Mouse (Mus musculus) limb, embryonic 13.5 days (tissue): ENCODE measurements around the gene Fkbp3. TPM values are rescaled to one million over a fixed set of nuclear protein-coding genes. Genes with fewer than 3 reads are reported as not detected.
"Not testable (repeated sequence)": the region's sequence is repeated elsewhere in the genome, so short reads cannot be mapped to it uniquely, and the experiment has no call there.

ENCODE experiments used
- ATAC-seq: fragments of 200-750 bp; cut with Nextera tagmentation; 2 replicates; pipeline ENCODE4 v1.8.0; 2017; ENCODE audit warnings: low read depth, moderate number of reproducible peaks, moderate TSS enrichment; ENCODE audit not compliant: low FRiP score
- H3K27ac ChIP-seq: fragments of 300-500 bp; sonication (generic); 2 replicates; pipeline ENCODE4 v1.5.1; 2015; ENCODE audit warnings: inconsistent platforms, mild to moderate bottlenecking, moderate library complexity
- H3K27me3 ChIP-seq: fragments of 300-500 bp; sonication (generic); 2 replicates; pipeline ENCODE4 v1.6.1; 2015; ENCODE audit warnings: mild to moderate bottlenecking, inconsistent platforms
- H3K36me3 ChIP-seq: fragments of 300-500 bp; sonication (generic); 2 replicates; pipeline ENCODE4 v1.6.1; 2015; ENCODE audit warnings: inconsistent platforms, mild to moderate bottlenecking, moderate library complexity
- H3K4me1 ChIP-seq: fragments of 300-500 bp; sonication (generic); 2 replicates; pipeline ENCODE4 v1.6.1; 2015; ENCODE audit warnings: inconsistent platforms
- H3K4me2 ChIP-seq: fragments of 300-500 bp; sonication (generic); replicated peaks from 2 replicates; pipeline ENCODE4 v1.6.1; 2015; ENCODE audit warnings: inconsistent platforms, mild to moderate bottlenecking, moderate library complexity
- H3K4me3 ChIP-seq: fragments of 300-500 bp; sonication (generic); 2 replicates; pipeline ENCODE4 v1.5.1; 2015; ENCODE audit warnings: moderate library complexity, mild to moderate bottlenecking, inconsistent platforms
- H3K9ac ChIP-seq: fragments of 300-500 bp; sonication (generic); 2 replicates; pipeline ENCODE4 v1.6.1; 2015; ENCODE audit warnings: mild to moderate bottlenecking, inconsistent platforms
- H3K9me3 ChIP-seq: fragments of 300-500 bp; sonication (generic); 2 replicates; pipeline ENCODE4 v1.6.1; 2016; ENCODE audit warnings: inconsistent platforms
- WGBS: fragments of 180-500 bp; shearing (Covaris S2); methylation state at CpG from one replicate; pipeline ENCODE4 v1.1.7; 2015; 5-methylcytosine and 5-hydroxymethylcytosine counted together
- polyA plus RNA-seq: library from polyadenylated mRNA; unstranded; fragments of >200 nt; fragmentation: Nextera tagmentation; extraction: Ambion mirVana; gene quantifications from 2 replicates; pipeline ENCODE4 v1.2.1, GENCODE M21; 2015

Fkbp3 gene
- 517 and 520 TPM in 2 replicates for polyA plus RNA-seq

- Histone ChIP-seq H3K9me3 (no peaks in the 10 kb centered on the region), H3K27ac (peak within 1 kb of the TSS; percentile 94), H3K27me3 (no peaks in the 10 kb centered on the region), H3K36me3 (peaks cover 15% of the 10 kb centered on the region), H3K4me2 (peak within 1 kb of the TSS; percentile 88), H3K9ac (peak within 1 kb of the TSS; percentile 89), H3K4me3 (peak within 1 kb of the TSS; percentile 84), H3K4me1 (peaks cover 30% of the 10 kb centered on the region)
- ATAC-seq = peak; percentile 99
- WGBS = 0% methylated on average over 49 of the region's 49 CpGs
These were observed at the start of gene Fkbp3 for GRCm38 (mm10) chr12:65073611-65074178. Gene Fkbp3, minus strand, starts transcription at chr12:65074007.

GRCm38 (mm10) chr12:65119451-65119850 is 45.6 kb upstream of the Fkbp3 start:
- H3K36me3 ChIP-seq = peaks cover 84% of the 10 kb centered on the region
- whole genome bisulfite sequencing = 89% methylated on average over 5 of the region's 5 CpGs

DNA sequence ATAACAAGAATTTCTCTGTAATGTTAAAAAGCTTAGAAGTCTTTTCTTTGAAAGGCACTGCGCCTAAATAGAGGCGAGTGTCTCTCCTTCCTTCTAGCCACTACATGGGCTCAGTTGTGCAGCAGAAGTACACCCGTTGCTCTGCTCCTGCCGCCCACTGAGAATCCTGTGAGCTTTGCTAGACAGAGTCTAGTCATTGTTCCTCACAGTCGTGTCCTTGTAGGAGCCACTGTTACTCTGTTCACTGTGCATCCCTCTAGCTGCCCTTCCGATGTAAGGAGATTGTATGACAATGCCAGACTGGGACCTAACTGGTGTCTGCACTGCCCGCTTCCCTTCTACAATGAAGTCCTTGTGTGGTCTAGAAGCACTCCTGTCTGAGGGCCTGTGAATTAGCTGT is 45.2 kb upstream of the Fkbp3 start:
- no peak overlapping the region for H3K4me3 ChIP-seq
- no peak overlapping the region for H3K9ac ChIP-seq
- no peaks in the 10 kb centered on the region for H3K4me1 ChIP-seq
- H3K27ac ChIP-seq = no peak overlapping the region
- no peak for ATAC-seq
- WGBS = 87% methylated on average over 7 of the region's 7 CpGs
- no peaks in the 10 kb centered on the region for H3K9me3 ChIP-seq
- H3K4me2 ChIP-seq = no peak overlapping the region
- H3K36me3 ChIP-seq = peaks cover 83% of the 10 kb centered on the region
- H3K27me3 ChIP-seq = no peaks in the 10 kb centered on the region

More at GRCm38 (mm10) chr12:65119451-65119850, 45.6 kb upstream of the Fkbp3 start:
- H3K9ac ChIP-seq = no peak overlapping the region
- H3K27ac ChIP-seq = no peak overlapping the region
- no peak overlapping the region for H3K4me2 ChIP-seq
- no peaks in the 10 kb centered on the region for H3K9me3 ChIP-seq
- ATAC-seq = no peak
- no peaks in the 10 kb centered on the region for H3K27me3 ChIP-seq
- no peak overlapping the region for H3K4me3 ChIP-seq
- H3K4me1 ChIP-seq = no peaks in the 10 kb centered on the region

DNA sequence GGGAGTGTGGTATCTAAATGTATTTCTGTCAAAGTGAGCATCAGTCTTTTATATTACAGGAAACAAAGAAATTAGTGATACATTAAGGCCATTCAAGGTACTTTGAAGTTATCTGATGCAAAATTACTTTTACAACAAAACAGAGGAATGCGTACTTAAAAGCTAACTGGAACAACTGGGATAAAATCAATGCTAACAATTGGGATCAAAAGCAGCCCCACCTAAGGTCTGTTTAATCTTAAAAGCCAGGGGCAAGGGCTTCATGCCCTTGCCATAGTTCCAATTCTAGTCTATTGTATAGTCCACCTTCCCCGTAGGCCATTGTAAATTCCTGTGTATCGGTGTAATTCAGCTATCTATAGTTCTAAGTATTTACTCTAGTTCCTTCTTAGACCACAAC is 41.2 kb upstream of the Fkbp3 start:
- 90% methylated on average over 3 of the region's 3 CpGs for WGBS
- not testable (repeated sequence) for H3K9ac ChIP-seq, H3K4me3 ChIP-seq, H3K4me2 ChIP-seq, H3K27ac ChIP-seq, ATAC-seq, H3K4me1 ChIP-seq, H3K27me3 ChIP-seq, H3K9me3 ChIP-seq
- peaks cover 64% of the 10 kb centered on the region for H3K36me3 ChIP-seq

DNA sequence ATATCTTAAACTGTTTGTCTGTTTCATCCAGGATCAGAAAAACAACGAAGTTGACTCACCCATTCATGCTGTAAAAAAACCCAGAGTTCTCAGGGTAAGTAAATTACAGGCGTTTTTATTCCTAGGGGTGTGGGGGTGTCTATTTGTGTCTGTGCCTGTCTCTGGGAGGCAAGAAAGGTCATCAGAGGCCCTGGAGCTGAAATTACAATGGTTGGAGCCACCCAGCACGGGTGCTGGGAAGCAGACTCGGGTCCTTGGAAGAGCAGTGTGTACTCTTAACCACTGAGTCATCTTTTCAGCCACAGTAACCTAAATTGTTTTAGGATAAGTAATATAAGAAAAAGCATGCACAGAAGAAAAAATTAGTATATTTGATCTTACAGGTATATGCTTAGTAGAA is 40.1 kb upstream of the Fkbp3 start:
- peaks cover 63% of the 10 kb centered on the region for H3K36me3 ChIP-seq
- no peaks in the 10 kb centered on the region for H3K4me1 ChIP-seq
- 87% methylated on average over 4 of the region's 4 CpGs for WGBS
- H3K27me3 ChIP-seq = no peaks in the 10 kb centered on the region
- no peak overlapping the region for H3K4me2 ChIP-seq
- ATAC-seq = no peak
- no peak overlapping the region for H3K9ac ChIP-seq
- no peaks in the 10 kb centered on the region for H3K9me3 ChIP-seq
- no peak overlapping the region for H3K4me3 ChIP-seq
- H3K27ac ChIP-seq = no peak overlapping the region

GRCm38 (mm10) chr12:65112811-65113210 is 39.0 kb upstream of the Fkbp3 start:
- H3K27ac ChIP-seq = no peak overlapping the region
- ATAC-seq = no peak
- H3K4me2 ChIP-seq = no peak overlapping the region
- no peak overlapping the region for H3K9ac ChIP-seq
- H3K27me3 ChIP-seq = no peaks in the 10 kb centered on the region
- no peak overlapping the region for H3K4me3 ChIP-seq
- no peaks in the 10 kb centered on the region for H3K9me3 ChIP-seq
- WGBS = 91% methylated on average over 1 of the region's 1 CpGs
- H3K4me1 ChIP-seq = no peaks in the 10 kb centered on the region
- H3K36me3 ChIP-seq = peaks cover 61% of the 10 kb centered on the region

DNA sequence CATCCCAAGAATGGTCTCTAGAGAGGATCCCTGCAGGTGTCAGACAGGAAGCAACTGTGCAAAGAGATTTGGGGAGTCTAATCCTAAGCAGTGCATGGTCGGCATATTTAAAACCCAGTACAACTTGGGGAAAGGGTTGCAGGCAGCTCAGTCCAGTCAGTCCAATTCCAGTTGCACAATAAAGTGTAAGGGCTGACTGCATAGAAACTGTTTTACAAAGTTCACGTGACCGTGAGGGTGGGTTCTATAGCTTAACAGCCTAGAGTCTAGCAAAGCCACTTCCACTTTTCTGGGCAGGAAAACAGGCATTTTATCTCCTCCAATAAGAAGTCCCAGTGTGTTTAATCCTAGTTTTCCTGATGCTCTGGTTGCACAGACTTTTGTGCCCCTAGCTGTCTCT is 37.7 kb upstream of the Fkbp3 start:
- no peak overlapping the region for H3K9ac ChIP-seq
- no peaks in the 10 kb centered on the region for H3K27me3 ChIP-seq
- H3K4me1 ChIP-seq = no peaks in the 10 kb centered on the region
- H3K9me3 ChIP-seq = no peaks in the 10 kb centered on the region
- no peak overlapping the region for H3K4me3 ChIP-seq
- H3K36me3 ChIP-seq = peaks cover 61% of the 10 kb centered on the region
- no peak overlapping the region for H3K27ac ChIP-seq
- no peak overlapping the region for H3K4me2 ChIP-seq
- ATAC-seq = no peak
- 88% methylated on average over 3 of the region's 3 CpGs for WGBS

- WGBS = 88% methylated on average over 1 of the region's 1 CpGs
- Histone ChIP-seq H3K27ac (no peak overlapping the region), H3K36me3 (peaks cover 57% of the 10 kb centered on the region)
These were observed 34.9 kb upstream of the Fkbp3 start for GRCm38 (mm10) chr12:65108746-65109145.

GRCm38 (mm10) chr12:65076906-65077305 is 3.1 kb upstream of the Fkbp3 start:
- no peak overlapping the region for H3K27ac ChIP-seq
- WGBS = 74% methylated on average over 9 of the region's 9 CpGs
- peaks cover 8% of the 10 kb centered on the region for H3K36me3 ChIP-seq
- H3K27me3 ChIP-seq = no peaks in the 10 kb centered on the region
- H3K4me1 ChIP-seq = peaks cover 30% of the 10 kb centered on the region
- ATAC-seq = no peak
- peak overlapping the region; percentile 88 for H3K4me2 ChIP-seq
- H3K9me3 ChIP-seq = no peaks in the 10 kb centered on the region
- peak overlapping the region; percentile 89 for H3K9ac ChIP-seq
- peak overlapping the region; percentile 84 for H3K4me3 ChIP-seq

More at GRCm38 (mm10) chr12:65108746-65109145, 34.9 kb upstream of the Fkbp3 start:
- Histone ChIP-seq H3K4me2 (no peak overlapping the region), H3K4me3 (no peak overlapping the region), H3K4me1 (no peaks in the 10 kb centered on the region), H3K27me3 (no peaks in the 10 kb centered on the region), H3K9me3 (no peaks in the 10 kb centered on the region), H3K9ac (no peak overlapping the region)
- ATAC-seq = no peak

DNA sequence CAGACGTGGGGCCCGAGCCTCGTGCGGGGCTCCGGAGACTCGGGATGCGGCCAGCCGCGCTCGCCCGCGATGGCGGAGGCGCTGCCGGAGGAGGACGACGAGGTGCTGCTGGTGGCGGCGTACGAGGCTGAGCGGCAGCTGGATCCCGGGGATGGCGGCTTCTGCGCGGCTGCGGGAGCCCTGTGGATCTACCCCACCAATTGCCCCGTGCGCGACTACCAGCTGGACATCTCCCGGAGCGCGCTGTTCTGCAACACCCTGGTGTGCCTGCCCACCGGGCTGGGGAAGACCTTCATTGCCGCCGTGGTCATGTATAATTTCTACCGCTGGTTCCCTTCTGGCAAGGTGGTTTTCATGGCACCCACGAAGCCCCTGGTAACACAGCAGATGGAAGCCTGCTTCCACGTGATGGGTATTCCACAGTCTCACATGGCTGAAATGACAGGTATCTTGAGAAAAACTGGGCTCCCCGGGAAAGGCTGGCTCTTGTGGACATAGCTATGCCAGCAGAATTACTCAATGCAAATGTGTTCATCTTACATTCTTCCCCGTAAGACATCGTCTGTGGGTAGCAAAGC is 2.0 kb upstream of the Fkbp3 start:
- Histone ChIP-seq H3K36me3 (peaks cover 11% of the 10 kb centered on the region), H3K4me2 (peak overlapping the region; percentile 88), H3K4me1 (peaks cover 30% of the 10 kb centered on the region), H3K9ac (peak overlapping the region; percentile 89), H3K9me3 (no peaks in the 10 kb centered on the region), H3K4me3 (peak overlapping the region; percentile 84), H3K27me3 (no peaks in the 10 kb centered on the region), H3K27ac (peak overlapping the region; percentile 87)
- peak; percentile 6; the same call in 1 of the 2 replicates for ATAC-seq
- under 1% methylated on average over 35 of the region's 41 CpGs for WGBS

DNA sequence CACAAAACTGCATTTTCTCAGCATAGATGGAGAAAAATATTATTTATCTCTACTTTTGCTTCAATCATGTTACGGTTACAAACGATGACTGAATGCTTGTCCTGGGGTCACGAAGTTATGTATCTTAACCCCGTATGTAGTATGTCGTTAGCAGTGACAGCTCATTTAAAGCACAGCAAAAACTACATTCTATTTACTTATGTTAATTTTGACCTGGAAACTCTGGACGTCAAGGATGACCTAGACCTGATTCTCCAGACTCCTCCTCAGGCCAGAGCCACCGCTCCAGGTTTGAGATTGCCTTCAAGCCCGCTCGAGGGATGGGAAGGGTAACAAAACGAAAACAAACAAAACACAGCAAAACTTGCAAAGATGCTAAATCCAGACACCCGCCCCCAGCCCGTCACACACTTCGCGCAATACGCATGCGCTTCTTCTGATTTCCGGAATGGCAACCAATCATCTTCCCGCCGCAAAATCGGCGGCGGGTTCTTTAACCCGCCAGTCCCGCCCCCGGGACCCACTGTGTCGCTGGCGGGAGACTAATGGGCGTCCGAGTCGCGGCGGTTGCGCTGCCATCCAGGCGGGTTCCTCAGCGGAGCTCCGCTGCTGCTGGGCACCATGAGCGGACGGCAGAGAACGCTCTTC is 1.4 kb upstream of the Fkbp3 start, which contains the start of gene Fancm:
Gene Fancm, plus strand, starts transcription at position 519 of the 648 bp plus-strand sequence.
- no peaks in the 10 kb centered on the region for H3K27me3 ChIP-seq
- peak within 1 kb of the TSS; percentile 89 for H3K9ac ChIP-seq
- peaks cover 30% of the 10 kb centered on the region for H3K4me1 ChIP-seq
- peak within 1 kb of the TSS; percentile 88 for H3K4me2 ChIP-seq
- H3K27ac ChIP-seq = peak within 1 kb of the TSS; percentile 87
- peak; percentile 45 for ATAC-seq
- 2% methylated on average over 39 of the region's 39 CpGs for whole genome bisulfite sequencing
- peak within 1 kb of the TSS; percentile 84 for H3K4me3 ChIP-seq
- H3K36me3 ChIP-seq = peaks cover 7% of the 10 kb centered on the region
- H3K9me3 ChIP-seq = no peaks in the 10 kb centered on the region

GRCm38 (mm10) chr12:65074651-65075050 is 844 bp upstream of the Fkbp3 start:
- Histone ChIP-seq H3K27me3 (no peaks in the 10 kb centered on the region), H3K9ac (peak overlapping the region; percentile 89), H3K36me3 (peaks cover 7% of the 10 kb centered on the region; the same call in 1 of the 2 replicates), H3K4me1 (peaks cover 30% of the 10 kb centered on the region), H3K27ac (peak overlapping the region; percentile 79; the same call in 1 of the 2 replicates), H3K4me3 (peak overlapping the region; percentile 84), H3K9me3 (no peaks in the 10 kb centered on the region), H3K4me2 (peak overlapping the region; percentile 88)
- ATAC-seq = no peak
- 38% methylated on average over 7 of the region's 7 CpGs for whole genome bisulfite sequencing
